Mouse (Mus musculus) liver, embryonic 11.5 days (tissue): ENCODE results near the gene Wwc2. TPM values are rescaled to one million over a fixed set of nuclear protein-coding genes. Genes with fewer than 3 reads are reported as not detected.

ENCODE experiments used
- ATAC-seq: fragments of 200-750 bp; cut with Nextera tagmentation; replicated peaks from 2 replicates; pipeline ENCODE4 v1.8.0; 2017; ENCODE audit warnings: moderate number of reproducible peaks, mild to moderate bottlenecking, moderate TSS enrichment, moderate library complexity; ENCODE audit not compliant: low FRiP score
- DNase-seq: peaks from one replicate; pipeline ENCODE4 v3.0.0-alpha.2; 2017; ENCODE audit warnings: low spot score
- H3K27ac ChIP-seq: fragments of 300-500 bp; sonication (generic); 2 replicates; pipeline ENCODE4 v1.5.1; 2014; ENCODE audit warnings: mild to moderate bottlenecking, low read depth, low read length, control low read depth
- H3K27me3 ChIP-seq: fragments of 300-500 bp; sonication (generic); replicated peaks from 2 replicates; pipeline ENCODE4 v1.6.1; 2014; ENCODE audit warnings: low read length, mixed read lengths; ENCODE audit not compliant: control insufficient read depth, insufficient read depth
- H3K36me3 ChIP-seq: fragments of 300-500 bp; sonication (generic); 2 replicates; pipeline ENCODE4 v1.6.1; 2014; ENCODE audit warnings: mild to moderate bottlenecking, low read length, moderate library complexity, mixed read lengths; ENCODE audit not compliant: control insufficient read depth, insufficient read depth
- H3K4me1 ChIP-seq: fragments of 300-500 bp; sonication (generic); replicated peaks from 2 replicates; pipeline ENCODE4 v1.6.1; 2014; ENCODE audit warnings: low read length, mixed read lengths; ENCODE audit not compliant: control insufficient read depth, insufficient read depth
- H3K4me2 ChIP-seq: fragments of 300-500 bp; sonication (generic); 2 replicates; pipeline ENCODE4 v1.6.1; 2014; ENCODE audit warnings: mild to moderate bottlenecking, control low read depth, moderate library complexity
- H3K4me3 ChIP-seq: fragments of 300-500 bp; sonication (generic); 2 replicates; pipeline ENCODE4 v1.5.1; 2014; ENCODE audit warnings: low read depth, low read length, control low read depth
- H3K9ac ChIP-seq: fragments of 300-500 bp; sonication (generic); 2 replicates; pipeline ENCODE4 v1.6.1; 2014; ENCODE audit warnings: low read depth, low read length, control low read depth
- H3K9me3 ChIP-seq: fragments of 300-500 bp; sonication (generic); 2 replicates; pipeline ENCODE4 v1.6.1; 2016; ENCODE audit warnings: low read length, inconsistent platforms, mixed read lengths; ENCODE audit not compliant: control insufficient read depth
- WGBS: fragments of 180-500 bp; shearing (Covaris S2); extraction: QIAGEN DNeasy Blood & Tissue Kit; methylation state at CpG from one replicate; pipeline ENCODE4 v1.1.7; 2014; 5-methylcytosine and 5-hydroxymethylcytosine counted together
- polyA plus RNA-seq: library from polyadenylated mRNA; unstranded; fragments of >200 nt; fragmentation: Nextera tagmentation; extraction: Ambion mirVana; gene quantifications from 2 replicates; pipeline ENCODE4 v1.2.1, GENCODE M21; 2014

Gene Wwc2
- polyA plus RNA-seq, 1 experiment from 2014 or later = 7.3 TPM

DNA sequence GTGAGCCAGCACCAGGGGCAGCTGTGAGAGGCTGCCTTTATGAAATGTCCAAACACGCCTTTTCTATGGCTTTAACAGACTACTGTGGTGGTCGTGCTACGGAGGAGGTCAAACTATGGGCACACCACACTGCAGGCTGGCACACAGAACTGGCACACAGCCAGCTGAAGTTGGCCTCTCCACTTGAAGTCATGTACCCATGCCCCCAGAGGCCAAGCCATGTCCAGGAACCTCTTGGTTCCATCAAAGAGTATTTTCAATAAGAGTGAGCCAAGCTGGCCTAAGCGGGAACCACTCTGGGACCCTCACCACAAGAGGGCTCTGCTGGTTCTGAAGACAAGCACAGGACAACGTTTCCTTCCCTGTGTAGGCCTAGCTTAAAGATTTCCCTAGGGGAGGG, 49.7 kb downstream of the Wwc2 start:
- Histone ChIP-seq H3K4me2 (no peak overlapping the region), H3K4me1 (no peaks in the 10 kb centered on the region), H3K9ac (no peak overlapping the region), H3K4me3 (no peak overlapping the region), H3K27ac (no peak overlapping the region), H3K36me3 (no peaks in the 10 kb centered on the region), H3K27me3 (no peaks in the 10 kb centered on the region), H3K9me3 (no peaks in the 10 kb centered on the region)
- no peak for DNase-seq
- WGBS = 69% methylated on average over 5 of the region's 5 CpGs
- peak; percentile 18; the same call in 1 of the 2 replicates for ATAC-seq

DNA sequence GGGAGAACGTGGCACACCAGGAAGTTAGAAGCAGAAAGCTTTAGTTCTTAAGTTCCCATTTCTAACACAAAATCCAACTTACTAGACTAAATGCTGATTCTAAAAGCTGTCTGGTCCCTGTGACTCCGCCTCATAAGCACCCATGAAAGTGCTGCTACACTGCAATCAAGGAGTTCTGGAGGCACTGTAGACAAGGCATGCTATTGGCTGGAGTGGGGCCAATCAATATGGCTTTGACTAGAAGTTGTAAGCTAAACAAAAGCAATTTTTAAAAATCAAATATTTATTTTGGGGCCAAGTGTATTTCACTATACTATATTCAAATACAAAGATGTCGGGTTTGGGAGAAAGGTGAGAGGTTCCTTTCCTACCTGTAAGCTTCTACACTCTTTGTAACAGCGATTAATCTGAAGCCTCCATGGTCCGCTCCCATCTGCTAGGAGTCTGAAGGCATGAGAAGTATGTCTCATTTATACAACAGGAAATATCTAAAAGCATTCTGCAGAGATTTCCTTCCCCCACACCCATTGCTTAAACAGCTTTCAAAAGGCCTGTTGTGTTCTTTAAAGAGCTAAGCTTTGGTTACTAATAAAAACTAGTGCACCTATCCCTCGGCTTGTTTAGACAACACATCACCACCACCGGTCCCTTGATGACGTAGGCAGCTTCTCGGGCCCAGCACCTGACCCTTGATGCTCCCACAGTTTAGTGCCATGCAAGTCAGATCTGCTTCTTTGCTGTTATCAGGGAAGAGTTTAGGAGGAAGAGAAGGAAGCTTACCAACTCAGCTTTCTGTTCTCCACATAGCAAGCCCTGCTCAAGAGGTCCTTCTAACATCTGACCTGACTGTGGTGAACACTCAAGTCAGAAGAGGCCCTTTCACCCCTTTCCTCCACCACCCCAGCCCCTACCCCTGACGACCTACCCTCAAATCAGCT, 50.5 kb downstream of the Wwc2 start:
- H3K9ac ChIP-seq = no peak overlapping the region
- H3K4me2 ChIP-seq = no peak overlapping the region
- WGBS = 77% methylated on average over 10 of the region's 10 CpGs
- H3K9me3 ChIP-seq = no peaks in the 10 kb centered on the region
- H3K27ac ChIP-seq = no peak overlapping the region; the same call in 1 of the 2 replicates
- H3K27me3 ChIP-seq = no peaks in the 10 kb centered on the region
- no peak for ATAC-seq
- H3K4me3 ChIP-seq = no peak overlapping the region
- H3K4me1 ChIP-seq = no peaks in the 10 kb centered on the region
- no peaks in the 10 kb centered on the region for H3K36me3 ChIP-seq
- no peak for DNase-seq

DNA sequence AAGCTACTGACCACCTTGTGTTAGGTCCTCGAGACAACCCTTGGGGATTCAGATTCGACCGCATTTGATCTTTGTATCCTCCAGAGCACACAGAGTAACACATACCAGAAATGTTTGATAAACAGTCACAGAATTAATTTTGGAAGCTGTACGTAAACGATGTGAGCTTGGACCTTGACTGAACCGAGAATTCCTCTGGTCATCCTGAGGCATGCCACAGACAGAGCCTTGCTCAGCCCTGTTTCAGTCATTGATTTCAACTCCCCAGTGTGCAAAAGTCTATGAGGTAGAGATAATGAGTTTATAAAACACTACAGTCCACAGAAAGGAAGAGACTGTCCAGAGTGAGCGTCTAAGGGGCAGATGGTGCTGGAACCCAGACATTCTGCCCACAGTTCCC, 51.5 kb downstream of the Wwc2 start:
- Histone ChIP-seq H3K4me1 (no peaks in the 10 kb centered on the region), H3K9me3 (no peaks in the 10 kb centered on the region), H3K27ac (no peak overlapping the region; the same call in 1 of the 2 replicates), H3K4me3 (no peak overlapping the region), H3K9ac (no peak overlapping the region), H3K4me2 (no peak overlapping the region), H3K36me3 (no peaks in the 10 kb centered on the region), H3K27me3 (no peaks in the 10 kb centered on the region)
- DNase-seq = no peak
- ATAC-seq = no peak
- WGBS = 81% methylated on average over 7 of the region's 7 CpGs

DNA sequence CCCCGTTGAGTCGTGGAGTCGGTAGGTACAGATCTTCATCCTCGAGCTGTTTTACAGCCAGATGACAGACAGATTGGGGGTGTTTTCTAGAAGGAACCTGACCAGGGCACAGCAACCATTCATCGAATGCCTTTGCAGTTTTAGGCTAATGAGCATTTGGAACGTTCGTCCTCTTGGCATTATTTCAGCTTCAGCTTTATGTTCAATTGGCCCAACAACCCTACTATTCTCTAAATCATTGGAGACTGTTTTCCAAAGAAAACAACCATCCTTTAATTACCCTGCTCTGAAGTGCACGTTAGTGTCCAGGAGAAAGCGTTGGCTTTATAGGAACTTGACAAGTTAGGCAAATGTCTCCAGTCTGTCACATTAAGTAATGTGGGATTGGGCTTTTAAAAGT, 54.3 kb downstream of the Wwc2 start:
- H3K36me3 ChIP-seq = no peaks in the 10 kb centered on the region
- DNase-seq (no peak), ATAC-seq (no peak)
- H3K9me3 ChIP-seq = no peaks in the 10 kb centered on the region
- H3K27me3 ChIP-seq = no peaks in the 10 kb centered on the region
- H3K27ac ChIP-seq = no peak overlapping the region
- no peak overlapping the region for H3K9ac ChIP-seq
- no peak overlapping the region for H3K4me3 ChIP-seq
- H3K4me2 ChIP-seq = no peak overlapping the region
- WGBS = 72% methylated on average over 9 of the region's 9 CpGs
- no peaks in the 10 kb centered on the region for H3K4me1 ChIP-seq

DNA sequence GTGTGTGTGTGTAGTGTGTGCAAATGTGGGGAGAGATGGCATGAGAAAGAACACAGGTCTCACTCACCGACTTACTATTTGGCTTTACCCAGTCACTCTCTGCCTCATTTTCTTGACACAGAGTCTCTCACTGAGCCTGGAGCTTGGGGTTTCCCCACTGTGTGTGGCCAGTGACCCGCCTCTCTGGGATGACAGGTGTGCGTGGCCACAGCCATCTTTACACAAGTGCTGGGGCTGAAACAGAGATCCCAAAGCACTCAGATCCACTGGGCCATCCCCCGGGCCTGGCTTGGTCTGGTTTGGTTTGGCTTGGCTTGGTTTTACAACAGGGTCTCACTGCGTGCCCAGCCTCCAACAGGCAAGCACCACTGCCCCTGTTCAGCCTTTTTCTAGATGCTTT, 55.3 kb downstream of the Wwc2 start:
- ATAC-seq (no peak), DNase-seq (no peak)
- H3K36me3 ChIP-seq = no peaks in the 10 kb centered on the region
- no peak overlapping the region for H3K4me2 ChIP-seq
- no peaks in the 10 kb centered on the region for H3K4me1 ChIP-seq
- no peak overlapping the region for H3K27ac ChIP-seq
- H3K9me3 ChIP-seq = no peaks in the 10 kb centered on the region
- H3K27me3 ChIP-seq = no peaks in the 10 kb centered on the region
- H3K9ac ChIP-seq = no peak overlapping the region
- 79% methylated on average over 5 of the region's 5 CpGs for WGBS
- H3K4me3 ChIP-seq = no peak overlapping the region

DNA sequence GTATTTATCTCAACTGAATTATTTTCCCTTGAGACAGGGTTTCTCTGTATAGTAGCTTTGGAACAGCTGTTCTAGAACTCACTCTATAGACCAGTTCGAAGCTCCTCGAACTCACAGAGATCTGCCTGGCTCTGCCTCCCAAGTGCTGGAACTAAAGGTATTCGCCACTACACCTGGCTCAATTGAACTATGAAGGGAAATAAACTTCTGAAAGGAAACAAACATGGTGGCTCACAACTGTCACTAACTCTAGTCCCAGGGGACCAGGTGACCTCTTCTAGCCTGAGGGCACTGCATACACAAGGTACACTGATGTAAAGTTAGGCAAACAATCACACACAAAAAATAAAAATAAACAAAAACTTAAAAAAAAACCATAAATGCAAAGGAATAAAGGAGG, 57.6 kb downstream of the Wwc2 start:
- WGBS = 90% methylated on average over 3 of the region's 3 CpGs
- no peak for ATAC-seq
- Histone ChIP-seq H3K4me2 (no peak overlapping the region), H3K27me3 (no peaks in the 10 kb centered on the region), H3K9me3 (no peaks in the 10 kb centered on the region), H3K9ac (no peak overlapping the region), H3K27ac (no peak overlapping the region), H3K4me3 (no peak overlapping the region), H3K36me3 (no peaks in the 10 kb centered on the region), H3K4me1 (no peaks in the 10 kb centered on the region)
- no peak for DNase-seq

DNA sequence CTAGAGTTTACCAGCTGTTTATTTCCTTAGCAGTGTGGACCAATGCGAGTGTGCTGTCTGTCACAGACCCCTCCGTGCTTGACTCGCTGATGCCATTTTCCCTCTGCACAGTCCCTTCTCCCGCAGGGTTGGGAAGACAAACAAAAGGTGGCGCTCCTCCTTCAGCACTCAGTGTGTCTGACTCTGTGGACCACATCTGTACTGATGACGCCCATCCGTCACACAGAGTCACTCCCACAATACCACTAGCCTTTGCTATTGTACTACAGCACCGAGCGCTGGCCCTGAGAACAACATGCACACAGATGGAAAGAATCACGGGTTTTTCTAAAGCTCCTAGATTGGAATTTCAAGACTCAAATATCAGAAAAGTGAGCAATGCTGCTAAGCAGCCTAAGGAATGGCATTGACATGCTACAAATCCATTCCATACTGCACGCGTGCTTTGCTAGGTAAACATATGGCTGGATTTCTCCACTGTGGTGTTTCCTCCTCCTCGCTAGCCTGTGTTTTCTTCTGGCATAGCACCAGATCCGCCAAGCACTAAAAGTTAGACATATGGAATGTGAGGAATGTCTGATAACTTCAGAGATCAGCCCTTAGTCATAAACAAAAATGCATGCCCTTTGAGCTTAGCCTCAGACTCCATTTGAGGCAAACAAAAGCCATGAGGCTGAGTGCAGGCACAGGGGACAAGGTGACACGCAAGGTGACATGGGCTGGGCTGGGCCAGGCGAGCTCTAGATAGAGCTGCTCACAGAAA, 58.5 kb downstream of the Wwc2 start:
- Histone ChIP-seq H3K27me3 (no peaks in the 10 kb centered on the region), H3K9ac (no peak overlapping the region), H3K36me3 (no peaks in the 10 kb centered on the region), H3K4me3 (no peak overlapping the region), H3K9me3 (no peaks in the 10 kb centered on the region), H3K4me1 (no peaks in the 10 kb centered on the region), H3K27ac (no peak overlapping the region), H3K4me2 (peak overlapping the region; percentile 5; the same call in 1 of the 2 replicates)
- ATAC-seq (no peak), DNase-seq (no peak)
- WGBS = 61% methylated on average over 16 of the region's 16 CpGs

DNA sequence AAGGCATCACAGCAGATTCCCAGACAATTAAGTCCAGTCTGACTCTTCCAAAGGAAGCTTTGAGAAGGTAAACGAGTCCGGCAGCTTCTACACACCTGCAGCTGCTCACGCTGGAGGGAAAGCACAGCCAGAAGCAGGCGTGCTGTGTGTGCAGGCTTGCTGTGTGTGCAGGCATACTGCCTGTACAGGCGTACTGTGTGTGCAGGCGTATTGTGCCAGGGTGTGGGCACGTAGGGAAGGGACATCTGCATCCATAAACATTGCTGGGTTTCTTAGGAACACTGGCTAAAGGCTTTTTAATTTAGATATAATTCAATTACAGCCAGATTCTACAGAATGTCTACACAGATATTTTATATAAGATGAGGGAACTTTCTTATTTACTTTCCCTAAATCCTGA, 59.4 kb downstream of the Wwc2 start:
- no peaks in the 10 kb centered on the region for H3K36me3 ChIP-seq
- no peak overlapping the region for H3K9ac ChIP-seq
- no peaks in the 10 kb centered on the region for H3K27me3 ChIP-seq
- no peak for ATAC-seq
- H3K27ac ChIP-seq = no peak overlapping the region
- 85% methylated on average over 7 of the region's 7 CpGs for WGBS
- H3K4me2 ChIP-seq = no peak overlapping the region
- no peak for DNase-seq
- H3K4me3 ChIP-seq = no peak overlapping the region
- no peaks in the 10 kb centered on the region for H3K4me1 ChIP-seq
- no peaks in the 10 kb centered on the region for H3K9me3 ChIP-seq
